Mouse (Mus musculus): ENCODE data around the gene Cdh4.

GRCm38 (mm10) chr2:179587069-179587468 lies 144.8 kb downstream of the Cdh4 start:
- TF ChIP-seq GATA1 (IDR thresholded peaks at IDR 0.05; ENCODE audit: borderline replicate concordance, low read length) (no peak), FLI1 (IDR thresholded peaks at IDR 0.05; ENCODE audit: low read length) (no peak)
